Mouse (Mus musculus) spleen, adult 12 weeks (tissue): ENCODE measurements around the gene Prr23a1.
"Not testable (repeated sequence)": the region's sequence is repeated elsewhere in the genome, so short reads cannot be mapped to it uniquely, and the experiment has no call there.

Experiments
- DNase-seq: peaks from one replicate; pipeline ENCODE4 v3.0.0; 2022; ENCODE audit warnings: low spot score

Prr23a1 gene

GRCm38 (mm10) chr9:98842117-98842516 is at the start of gene Prr23a1:
TSS of gene Prr23a1 (plus strand) at chr9:98842503.
- DNase-seq = no peak

GRCm38 (mm10) chr9:98799021-98799420 is 43.3 kb upstream of the Prr23a1 start:
- DNase-seq = no peak

GRCm38 (mm10) chr9:98803971-98804370 is 38.3 kb upstream of the Prr23a1 start:
- DNase-seq = no peak

GRCm38 (mm10) chr9:98805511-98805910 is 36.8 kb upstream of the Prr23a1 start:
- DNase-seq = no peak

- DNase-seq = no peak
These were observed 36.4 kb upstream of the Prr23a1 start for GRCm38 (mm10) chr9:98805934-98806333.

- no peak for DNase-seq
These were observed 34.7 kb upstream of the Prr23a1 start for GRCm38 (mm10) chr9:98807631-98808030.

GRCm38 (mm10) chr9:98809526-98809925 is 32.8 kb upstream of the Prr23a1 start:
- DNase-seq = not testable (repeated sequence)

GRCm38 (mm10) chr9:98816066-98816465 is 26.2 kb upstream of the Prr23a1 start:
- DNase-seq = no peak

- DNase-seq = no peak
These were observed 24.7 kb upstream of the Prr23a1 start for GRCm38 (mm10) chr9:98817592-98817991.

GRCm38 (mm10) chr9:98818971-98819370 is 23.3 kb upstream of the Prr23a1 start:
- no peak for DNase-seq

- no peak for DNase-seq
These were observed 22.8 kb upstream of the Prr23a1 start for GRCm38 (mm10) chr9:98819481-98819880.

GRCm38 (mm10) chr9:98820461-98820860 is 21.8 kb upstream of the Prr23a1 start:
- no peak for DNase-seq

GRCm38 (mm10) chr9:98821067-98821466 is 21.2 kb upstream of the Prr23a1 start:
- DNase-seq = no peak

- DNase-seq = no peak
These were observed 18.5 kb upstream of the Prr23a1 start for GRCm38 (mm10) chr9:98823805-98824204.

- DNase-seq = no peak
These were observed 12.8 kb upstream of the Prr23a1 start for GRCm38 (mm10) chr9:98829508-98829907.

- no peak for DNase-seq
These were observed 4.7 kb upstream of the Prr23a1 start for GRCm38 (mm10) chr9:98837537-98838074.

GRCm38 (mm10) chr9:98856210-98856609 is 13.9 kb downstream of the Prr23a1 start, which contains the start of gene Prr23a2:
TSS of gene Prr23a2 (plus strand) at chr9:98856494.
- DNase-seq = no peak

- no peak for DNase-seq
These were observed 21.2 kb downstream of the Prr23a1 start for GRCm38 (mm10) chr9:98863463-98863862.

- no peak for DNase-seq
These were observed 22.3 kb downstream of the Prr23a1 start, which contains the start of gene Prr23a3 for GRCm38 (mm10) chr9:98864571-98864970. TSS of gene Prr23a3 (plus strand) at chr9:98864767.
